9 mouse cellular contexts compared by ENCODE assay signal in genomic region chr6:89359771-89360708, GRCm38 (mm10). TPM values are rescaled to one million over a fixed set of nuclear protein-coding genes. Genes with fewer than 3 reads are reported as not detected.
DNase-seq lines count a peak whose midpoint lies in the region; ATAC-seq and TF ChIP-seq lines count a peak whose summit lies in the region.
"Had no signal": no experiment of that assay in that cellular context is flagged by ENCODE, and none has a peak within 500 bp of the region (broad histone marks: within the 10 kb centered on the region; RNA-seq: fewer than 3 reads in every experiment).

No protein-coding gene starts in this region.

- no peak for ATAC-seq in heart, embryonic 11.5 days (replicated peaks; ENCODE audit: insufficient number of reproducible peaks, low FRiP score, low TSS enrichment)
- ATAC-seq in forebrain, embryonic 15.5 days (replicated peaks): no peak
- ATAC-seq in limb, embryonic 14.5 days (ENCODE audit: low FRiP score, low read depth): no peak
- no peak for ATAC-seq in megakaryocyte progenitor cell, adult 5-6 weeks (replicated peaks; ENCODE audit: poor library complexity)

- peaks cover 6% of the 10 kb centered on the region for H3K36me3 ChIP-seq in heart, embryonic 11.5 days (ENCODE audit: control insufficient read depth, insufficient read depth, low read length)
- H3K36me3 ChIP-seq in forebrain, embryonic 15.5 days: 0 out of 2 replicates have a peak, but pooled peaks cover 2% of the 10 kb centered on the region
- peaks cover 16% of the 10 kb centered on the region for H3K36me3 ChIP-seq in limb, embryonic 14.5 days (ENCODE audit: control insufficient read depth, insufficient read depth, low read length)

- WGBS in heart, embryonic 11.5 days (ENCODE audit: insufficient replicate concordance): 69% methylated on average over 20 of the region's 20 CpGs
- WGBS in forebrain, embryonic 15.5 days: 33% methylated on average over 20 of the region's 20 CpGs
- WGBS in limb, embryonic 14.5 days: 40% methylated on average over 19 of the region's 20 CpGs

- peaks cover 27% of the 10 kb centered on the region for H3K4me1 ChIP-seq in heart, embryonic 11.5 days (ENCODE audit: control insufficient read depth, insufficient read depth, low read length)
- H3K4me1 ChIP-seq in bone marrow macrophage, adult 2 months (ENCODE audit: control insufficient read depth, insufficient read depth, low read length): peaks cover 32% of the 10 kb centered on the region
- peaks cover 61% of the 10 kb centered on the region for H3K4me1 ChIP-seq in forebrain, embryonic 15.5 days
- peaks cover 28% of the 10 kb centered on the region for H3K4me1 ChIP-seq in limb, embryonic 14.5 days (ENCODE audit: control insufficient read depth, insufficient read depth, low read length)

- H3K27ac ChIP-seq in heart, embryonic 11.5 days (ENCODE audit: low read depth, low read length): no peak overlapping the region
- no peak overlapping the region for H3K27ac ChIP-seq in bone marrow macrophage, adult 2 months (ENCODE audit: insufficient read depth, low read depth, low read length)
- peak overlapping the region; percentile 71 for H3K27ac ChIP-seq in forebrain, embryonic 15.5 days (replicated peaks)
- 0 out of 2 replicates have a peak overlapping the region, but pooled peaks have one; percentile 22 for H3K27ac ChIP-seq in limb, embryonic 14.5 days (replicated peaks; ENCODE audit: low read depth, low read length)

- H3K4me3 ChIP-seq in heart, embryonic 11.5 days (ENCODE audit: low read depth, low read length): no peak overlapping the region
- H3K4me3 ChIP-seq in bone marrow macrophage, adult 2 months (ENCODE audit: insufficient read depth, low read length): peak overlapping the region; percentile 81
- peak overlapping the region; percentile 92 for H3K4me3 ChIP-seq in forebrain, embryonic 15.5 days
- no peak overlapping the region; the same call in 1 of the 2 replicates for H3K4me3 ChIP-seq in limb, embryonic 14.5 days (replicated peaks; ENCODE audit: low read length)

- no peak for DNase-seq in heart, postnatal 25 days (ENCODE audit: low spot score)
- DNase-seq in limb, embryonic 14.5 days (ENCODE audit: low spot score): no peak
- DNase-seq in frontal cortex, adult 2 months (ENCODE audit: extremely low spot score in 1 of 2, low spot score in 1 of 2): no peak
- no peak for DNase-seq in yolk sac, embryonic 10.5 days (ENCODE audit: low spot score)

- 0 out of 2 replicates have a peak, but pooled peaks cover 8% of the 10 kb centered on the region for H3K27me3 ChIP-seq in heart, embryonic 11.5 days (ENCODE audit: control insufficient read depth, insufficient read depth, low read length)
- H3K27me3 ChIP-seq in forebrain, embryonic 15.5 days: 0 out of 2 replicates have a peak, but pooled peaks cover 3% of the 10 kb centered on the region
- H3K27me3 ChIP-seq in limb, embryonic 14.5 days (ENCODE audit: control insufficient read depth, insufficient read depth, low read length): no peaks in the 10 kb centered on the region
- H3K27me3 ChIP-seq: Patski had no signal

- no peak overlapping the region for H3K9ac ChIP-seq in heart, embryonic 11.5 days (ENCODE audit: low read depth, low read length)
- H3K9ac ChIP-seq in forebrain, embryonic 15.5 days (replicated peaks): peak overlapping the region; percentile 89
- H3K9ac ChIP-seq in limb, embryonic 14.5 days (ENCODE audit: low read depth, low read length, severe bottlenecking): peak overlapping the region; percentile 97

- TF ChIP-seq POLR2A in bone marrow macrophage, adult 2 months (IDR thresholded peaks at IDR 0.05; ENCODE audit: borderline replicate concordance, low read depth, low read length): no peak
- no peak for TF ChIP-seq POLR2A in limb, embryonic 14.5 days (IDR thresholded peaks at IDR 0.05; ENCODE audit: borderline replicate concordance, extremely low read depth, insufficient read depth, insufficient read length)

- no peak for TF ChIP-seq CTCF in bone marrow macrophage, adult 2 months (IDR thresholded peaks at IDR 0.05; ENCODE audit: low read depth, low read length)

- H3K9me3 ChIP-seq in heart, embryonic 11.5 days (replicated peaks; ENCODE audit: control insufficient read depth, low read length): no peaks in the 10 kb centered on the region
- H3K9me3 ChIP-seq in forebrain, embryonic 15.5 days: no peaks in the 10 kb centered on the region
- no peaks in the 10 kb centered on the region for H3K9me3 ChIP-seq in limb, embryonic 14.5 days (ENCODE audit: control insufficient read depth, low read length)

- peak overlapping the region; percentile 93 for H3K4me2 ChIP-seq in heart, embryonic 11.5 days
- peak overlapping the region; percentile 90 for H3K4me2 ChIP-seq in forebrain, embryonic 15.5 days (replicated peaks)
- H3K4me2 ChIP-seq in limb, embryonic 14.5 days (replicated peaks; ENCODE audit: low read depth, low read length, severe bottlenecking): peak overlapping the region; percentile 83

- intact Hi-C loops in heart, postnatal 25 days (cut with DNase I): loop anchor here (5.0 kb wide), 2 partner anchors 92 to 433 kb away; no protein-coding TSS in a partner anchor

RNA-seq across cellular contexts. Expression of gene Plxna1, which starts 2.4 kb away (rescaled TPM):
- polyA plus RNA-seq in heart, embryonic 11.5 days (2014; fragmentation: Nextera tagmentation; extraction: Ambion mirVana): 8.9 and 9.9 TPM in 2 replicates
- 10 to 100 TPM; 21.2 to 28.7 TPM for total RNA-seq in heart, postnatal 25 days (2021)
- 34.9 and 44.0 TPM in 2 replicates for polyA plus RNA-seq in bone marrow macrophage, adult 2 months (2012; ENCODE audit: insufficient read depth, insufficient read length, missing spikeins)
- 39.5 and 45.7 TPM in 2 replicates for polyA plus RNA-seq in forebrain, embryonic 15.5 days (2015; fragmentation: Nextera tagmentation; extraction: Ambion mirVana)
- 66.4 and 82.2 TPM in 2 replicates for polyA plus RNA-seq in limb, embryonic 14.5 days (2012; rRNA removed)
- 36.8 and 39.1 TPM in 2 replicates for polyA plus RNA-seq in limb, embryonic 14.5 days (2014; fragmentation: Nextera tagmentation; extraction: Ambion mirVana)
- 30.0 and 36.6 TPM in 2 replicates for polyA plus RNA-seq in frontal cortex, adult 2 months (2012; rRNA removed)
- total RNA-seq in megakaryocyte progenitor cell, adult 5-6 weeks (2015): 1.2 and 3.6 TPM in 2 replicates
- total RNA-seq in megakaryocyte progenitor cell, adult 5-6 weeks (2017): 0.50 and 3.1 TPM in 2 replicates

Comparison
In these comparisons a context has a peak if more than half of its experiments do, and no peak if none do; other contexts are left out.
1. H3K27ac ChIP-seq: peak in forebrain, embryonic 15.5 days (single experiment) and limb, embryonic 14.5 days (single experiment); none in heart, embryonic 11.5 days (single experiment) and bone marrow macrophage, adult 2 months (single experiment).
2. H3K4me3 ChIP-seq: peak in bone marrow macrophage, adult 2 months (single experiment) and forebrain, embryonic 15.5 days (single experiment); none in heart, embryonic 11.5 days (single experiment) and limb, embryonic 14.5 days (single experiment).
3. Peak in every context shown above with its lines, with median percentiles within 50 percentile points of each other: H3K4me2 ChIP-seq.